Mouse (Mus musculus) brain, embryonic 14.5 days (tissue): ENCODE results near the gene Zfpm1.

Experiments
- CTCF ChIP-seq: fragments of 200-500 bp; IDR thresholded peaks from 2 replicates; pipeline ENCODE4 v1.5.1; 2012; ENCODE audit warnings: inconsistent platforms, mild to moderate bottlenecking, moderate library complexity, borderline replicate concordance; ENCODE audit not compliant: insufficient read depth, insufficient read length; ENCODE audit errors: extremely low read depth
- POLR2A ChIP-seq: fragments of 200-500 bp; IDR thresholded peaks from 2 replicates; pipeline ENCODE4 v1.6.1; 2012; ENCODE audit warnings: mild to moderate bottlenecking, inconsistent platforms, borderline replicate concordance; ENCODE audit not compliant: poor library complexity, insufficient read depth, insufficient read length, severe bottlenecking; ENCODE audit errors: extremely low read depth

- no peak for TF ChIP-seq CTCF
- TF ChIP-seq POLR2A: no peak
Observed at GRCm38 (mm10) chr8:122326114-122326542, 44.2 kb downstream of the Zfpm1 start.
